Mouse (Mus musculus) myocyte (in vitro differentiated cells): Measurements from ENCODE around the gene Nfe2l1. TPM values are rescaled to one million over a fixed set of nuclear protein-coding genes. Genes with fewer than 3 reads are reported as not detected.

Source experiments
- H3K27me3 ChIP-seq: one replicate; pipeline ENCODE4 v1.6.1; 2011; ENCODE audit not compliant: control insufficient read depth, insufficient read depth, insufficient read length
- H3K36me3 ChIP-seq: one replicate; pipeline ENCODE4 v1.6.1; 2011; ENCODE audit not compliant: control insufficient read depth, insufficient read depth
- H3K4me2 ChIP-seq: one replicate; pipeline ENCODE4 v1.6.1; 2011; ENCODE audit warnings: low read depth, control low read depth
- H3K4me3 ChIP-seq: one replicate; pipeline ENCODE4 v1.5.1; 2011; ENCODE audit warnings: mild to moderate bottlenecking, control low read depth, moderate library complexity
- H3K79me2 ChIP-seq: one replicate; pipeline ENCODE4 v1.6.1; 2011; ENCODE audit not compliant: control insufficient read depth, insufficient read depth
- H3ac ChIP-seq: one replicate; pipeline ENCODE4 v1.6.1; 2011; ENCODE audit not compliant: control insufficient read depth, insufficient read length
- CEBPB ChIP-seq: IDR thresholded peaks from 2 replicates; pipeline ENCODE4 v1.6.1; 2011; ENCODE audit warnings: mild to moderate bottlenecking, moderate library complexity; ENCODE audit not compliant: poor library complexity, insufficient read depth, severe bottlenecking
- E2F4 ChIP-seq: IDR thresholded peaks from one replicate; pipeline ENCODE4 v1.6.1; 2011; ENCODE audit warnings: mild to moderate bottlenecking, control low read depth, moderate library complexity; ENCODE audit not compliant: insufficient read depth
- MAX ChIP-seq: IDR thresholded peaks from one replicate; pipeline ENCODE4 v1.6.1; 2011; ENCODE audit warnings: low read depth, mild to moderate bottlenecking, control low read depth
- MYOD1 ChIP-seq, 3 experiments: IDR thresholded peaks; one replicate each; pipeline ENCODE4 v1.6.1; 2011; ENCODE audit warnings: control low read depth in 2 of 3, low read depth in 2 of 3, mild to moderate bottlenecking in 2 of 3, moderate library complexity in 1 of 3; ENCODE audit not compliant: insufficient read length in 2 of 3, control insufficient read depth in 1 of 3
- MYOG ChIP-seq, 3 experiments: IDR thresholded peaks; one replicate each; pipeline ENCODE4 v1.6.1; 2011; ENCODE audit warnings: control low read depth in 2 of 3, low read depth in 2 of 3, mild to moderate bottlenecking in 2 of 3; ENCODE audit not compliant: insufficient read length in 2 of 3, control insufficient read depth in 1 of 3, insufficient read depth in 1 of 3
- POLR2A ChIP-seq: IDR thresholded peaks from one replicate; pipeline ENCODE4 v1.6.1; 2011; ENCODE audit warnings: low read depth, mild to moderate bottlenecking, control low read depth, moderate library complexity; ENCODE audit not compliant: insufficient read length
- POLR2AphosphoS2 ChIP-seq: IDR thresholded peaks from one replicate; pipeline ENCODE4 v1.6.1; 2011; ENCODE audit warnings: low read depth, control low read depth; ENCODE audit not compliant: insufficient read length
- REST ChIP-seq: IDR thresholded peaks from one replicate; pipeline ENCODE4 v1.6.1; 2011; ENCODE audit warnings: mild to moderate bottlenecking, control low read depth, moderate library complexity; ENCODE audit not compliant: insufficient read depth, insufficient read length
- SRF ChIP-seq: IDR thresholded peaks from one replicate; pipeline ENCODE4 v1.6.1; 2011; ENCODE audit warnings: low read depth; ENCODE audit not compliant: control insufficient read depth, insufficient read length
- TCF12 ChIP-seq: IDR thresholded peaks from one replicate; pipeline ENCODE4 v1.6.1; 2011; ENCODE audit warnings: mild to moderate bottlenecking, control low read depth; ENCODE audit not compliant: poor library complexity, insufficient read depth, severe bottlenecking
- TCF3 ChIP-seq: IDR thresholded peaks from one replicate; pipeline ENCODE4 v1.6.1; 2011; ENCODE audit warnings: low read depth, control low read depth; ENCODE audit not compliant: insufficient read length
- USF1 ChIP-seq: IDR thresholded peaks from one replicate; pipeline ENCODE4 v1.6.1; 2011; ENCODE audit warnings: low read depth, mild to moderate bottlenecking, control low read depth, moderate library complexity
- polyA plus RNA-seq: library from polyadenylated mRNA; unstranded; fragments of >200 nt; fragmentation: generic; extraction: Trizol; gene quantifications from one replicate; pipeline ENCODE4 v1.2.1, GENCODE M21; 2012; ENCODE audit warnings: missing spikeins

The Nfe2l1 gene
- polyA plus RNA-seq, 1 experiment = 518 TPM

- H3K79me2 ChIP-seq = no peaks in the 10 kb centered on the region
- no peak overlapping the region for H3K4me2 ChIP-seq
- no peak overlapping the region for H3K4me3 ChIP-seq
- no peak for TF ChIP-seq POLR2A
- no peak for TF ChIP-seq USF1
- TF ChIP-seq CEBPB = no peak
- TF ChIP-seq MYOG (IDR thresholded peaks at IDR 0.05; ENCODE audit: control insufficient read depth in 1 of 3, insufficient read depth in 1 of 3, insufficient read length in 2 of 3, low read depth in 2 of 3) = no peak
- no peak for TF ChIP-seq MYOD1 (IDR thresholded peaks at IDR 0.05; ENCODE audit: control insufficient read depth in 1 of 3, insufficient read length in 2 of 3, low read depth in 2 of 3)
- TF ChIP-seq POLR2AphosphoS2 = no peak
- no peak for TF ChIP-seq REST
- no peak for TF ChIP-seq TCF12
- no peak for TF ChIP-seq TCF3
- no peak for TF ChIP-seq SRF
- no peak for TF ChIP-seq MAX
- no peak for TF ChIP-seq E2F4
- H3ac ChIP-seq = no peak overlapping the region
- H3K36me3 ChIP-seq = no peaks in the 10 kb centered on the region
- H3K27me3 ChIP-seq = no peaks in the 10 kb centered on the region
These were observed 17.5 kb upstream of the Nfe2l1 start for GRCm38 (mm10) chr11:96847240-96847639.

- no peak overlapping the region for H3K4me3 ChIP-seq
- TF ChIP-seq POLR2A (no peak), USF1 (no peak), E2F4 (no peak), REST (no peak), POLR2AphosphoS2 (no peak), MYOD1 (IDR thresholded peaks at IDR 0.05; ENCODE audit: control insufficient read depth in 1 of 3, insufficient read length in 2 of 3, low read depth in 2 of 3) (no peak), SRF (no peak), TCF3 (no peak), TCF12 (no peak), MAX (no peak), CEBPB (no peak), MYOG (IDR thresholded peaks at IDR 0.05; ENCODE audit: control insufficient read depth in 1 of 3, insufficient read depth in 1 of 3, insufficient read length in 2 of 3, low read depth in 2 of 3) (no peak)
- H3K27me3 ChIP-seq = no peaks in the 10 kb centered on the region
- no peak overlapping the region for H3K4me2 ChIP-seq
- H3ac ChIP-seq = no peak overlapping the region
- H3K79me2 ChIP-seq = no peaks in the 10 kb centered on the region
- no peaks in the 10 kb centered on the region for H3K36me3 ChIP-seq
These were observed 13.9 kb upstream of the Nfe2l1 start for GRCm38 (mm10) chr11:96843627-96844026.

GRCm38 (mm10) chr11:96840290-96840689 is 10.5 kb upstream of the Nfe2l1 start:
- peak overlapping the region; percentile 61 for H3K4me2 ChIP-seq
- no peak overlapping the region for H3K4me3 ChIP-seq
- H3K27me3 ChIP-seq = no peaks in the 10 kb centered on the region
- no peak overlapping the region for H3ac ChIP-seq
- no peaks in the 10 kb centered on the region for H3K36me3 ChIP-seq
- no peaks in the 10 kb centered on the region for H3K79me2 ChIP-seq
- TF ChIP-seq MYOD1 (IDR thresholded peaks at IDR 0.05; ENCODE audit: control insufficient read depth in 1 of 3, insufficient read length in 2 of 3, low read depth in 2 of 3) = peak in 2 of 3 experiments; percentile 68 to 72
- peak in 2 of 3 experiments; percentile 52 to 68 for TF ChIP-seq MYOG (IDR thresholded peaks at IDR 0.05; ENCODE audit: control insufficient read depth in 1 of 3, insufficient read depth in 1 of 3, insufficient read length in 2 of 3, low read depth in 2 of 3)
- TF ChIP-seq TCF12 = peak; percentile 36
- TF ChIP-seq USF1 = no peak
- TF ChIP-seq REST = peak; percentile 45
- TF ChIP-seq POLR2A = no peak

- Histone ChIP-seq H3K4me2 (peak overlapping the region; percentile 61), H3K4me3 (no peak overlapping the region), H3K79me2 (no peaks in the 10 kb centered on the region), H3K27me3 (no peaks in the 10 kb centered on the region), H3ac (no peak overlapping the region), H3K36me3 (no peaks in the 10 kb centered on the region)
- no peak for TF ChIP-seq CEBPB
- TF ChIP-seq USF1 = no peak
- TF ChIP-seq TCF3 = no peak
- TF ChIP-seq REST = no peak
These were observed 10.1 kb upstream of the Nfe2l1 start for GRCm38 (mm10) chr11:96839877-96840276.

GRCm38 (mm10) chr11:96839428-96839827 is 9.7 kb upstream of the Nfe2l1 start:
- peak; percentile 77; the same call in 1 of the 2 replicates for TF ChIP-seq CEBPB
- TF ChIP-seq TCF3 = no peak
- no peak for TF ChIP-seq E2F4
- no peaks in the 10 kb centered on the region for H3K27me3 ChIP-seq
- H3ac ChIP-seq = no peak overlapping the region
- no peaks in the 10 kb centered on the region for H3K36me3 ChIP-seq
- H3K4me3 ChIP-seq = no peak overlapping the region
- H3K79me2 ChIP-seq = no peaks in the 10 kb centered on the region
- peak overlapping the region; percentile 61 for H3K4me2 ChIP-seq
